Mouse (Mus musculus): ENCODE measurements around the gene Pctp.

DNA sequence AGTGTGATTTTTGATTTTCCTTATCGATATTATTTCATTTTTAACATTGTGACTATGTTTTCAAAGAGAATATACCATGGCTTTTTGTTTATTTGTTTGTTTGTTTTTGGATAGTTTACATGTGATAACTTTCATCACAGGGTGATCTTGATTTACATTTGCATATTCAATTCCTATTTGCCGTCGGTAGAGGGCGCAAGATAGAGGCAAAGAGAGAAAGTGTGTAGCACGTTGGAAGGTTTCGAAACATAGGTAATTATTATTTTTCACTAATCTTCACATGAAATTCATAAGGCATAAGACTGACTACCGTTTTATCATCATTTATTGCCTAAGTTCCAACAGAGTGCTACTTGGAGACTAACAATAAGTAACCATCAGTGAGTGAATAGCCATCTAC lies 16.5 kb upstream of the Pctp start:
- TF ChIP-seq CTCF (IDR thresholded peaks at IDR 0.05; ENCODE audit: control insufficient read depth, insufficient read depth, insufficient read length) (no peak), USF1 (IDR thresholded peaks at IDR 0.05; ENCODE audit: low read depth) (no peak), MAX (IDR thresholded peaks at IDR 0.05) (no peak), MYOD1 (IDR thresholded peaks at IDR 0.05; ENCODE audit: control insufficient read depth, insufficient read length, low read depth) (no peak), MYOG (IDR thresholded peaks at IDR 0.05; ENCODE audit: control insufficient read depth, extremely low read depth, insufficient read length) (no peak)
